Mouse (Mus musculus): ENCODE results near the gene Vmn1r1.

Vmn1r1 gene

DNA sequence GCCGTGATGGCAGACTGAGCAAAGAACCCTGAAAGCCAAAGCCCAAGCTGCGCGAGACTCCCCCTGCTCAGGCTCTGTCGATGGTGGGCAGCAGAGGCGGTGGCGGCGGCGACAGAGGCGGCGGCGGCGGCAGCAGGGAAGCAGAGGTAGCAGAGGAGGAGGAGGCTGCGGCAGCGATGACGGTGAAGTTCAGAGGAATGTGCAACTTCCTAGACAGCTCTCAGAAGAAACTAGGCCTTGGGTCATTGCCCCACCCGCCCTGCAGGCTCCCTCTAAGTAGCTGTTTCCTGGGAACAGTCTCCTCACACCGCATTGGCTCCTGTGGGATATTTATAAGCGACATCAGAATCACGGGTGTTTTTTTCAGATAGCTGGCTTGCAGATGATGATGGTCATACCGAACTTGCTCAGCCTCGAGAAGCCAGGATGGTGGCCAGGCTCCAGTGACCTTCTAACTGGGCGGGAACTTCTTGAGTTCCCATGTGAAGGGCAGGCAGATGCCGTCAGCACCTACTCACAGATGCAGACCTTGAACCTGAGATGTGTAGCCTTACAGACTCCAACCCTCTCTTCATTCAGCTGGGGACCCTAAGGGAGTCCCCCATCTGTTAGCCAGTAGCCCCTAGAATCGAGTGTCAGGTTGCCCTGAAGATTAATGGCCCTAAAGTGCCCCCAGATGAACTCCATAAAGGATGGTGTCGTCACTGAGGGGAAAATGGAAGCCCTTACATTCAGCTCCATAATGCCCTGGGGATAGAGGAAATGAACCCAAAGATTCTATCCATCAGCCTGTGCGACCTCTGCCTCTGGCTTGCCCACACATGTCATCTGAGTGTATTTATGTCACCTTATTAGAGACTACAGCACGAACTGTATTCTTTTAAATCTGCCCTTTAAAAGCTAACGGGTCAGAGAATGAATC is 26.8 kb downstream of the Vmn1r1 start:
- DNase-seq (ENCODE audit: low read depth), result no peak

DNA sequence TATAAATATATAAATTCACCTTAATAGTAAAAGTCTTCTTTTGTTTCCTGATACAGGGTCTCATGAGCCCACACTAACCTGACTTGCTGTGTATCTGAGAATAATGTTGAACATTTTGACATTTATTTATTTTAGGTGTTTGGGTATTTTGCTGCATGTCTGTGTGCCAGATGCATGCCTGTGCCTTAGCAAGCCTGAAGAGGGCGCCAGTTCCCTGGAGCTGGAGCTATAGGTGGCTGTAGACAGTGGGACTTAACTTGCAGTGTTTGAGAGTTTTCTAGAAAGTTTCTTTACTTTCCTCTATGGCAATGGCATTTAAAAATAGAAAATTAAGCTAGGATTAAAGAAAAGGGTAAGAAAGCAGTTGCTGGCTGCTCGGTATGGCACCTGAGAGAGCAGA is 33.5 kb downstream of the Vmn1r1 start:
- peak; percentile 50 for DNase-seq (ENCODE audit: low read depth)

DNA sequence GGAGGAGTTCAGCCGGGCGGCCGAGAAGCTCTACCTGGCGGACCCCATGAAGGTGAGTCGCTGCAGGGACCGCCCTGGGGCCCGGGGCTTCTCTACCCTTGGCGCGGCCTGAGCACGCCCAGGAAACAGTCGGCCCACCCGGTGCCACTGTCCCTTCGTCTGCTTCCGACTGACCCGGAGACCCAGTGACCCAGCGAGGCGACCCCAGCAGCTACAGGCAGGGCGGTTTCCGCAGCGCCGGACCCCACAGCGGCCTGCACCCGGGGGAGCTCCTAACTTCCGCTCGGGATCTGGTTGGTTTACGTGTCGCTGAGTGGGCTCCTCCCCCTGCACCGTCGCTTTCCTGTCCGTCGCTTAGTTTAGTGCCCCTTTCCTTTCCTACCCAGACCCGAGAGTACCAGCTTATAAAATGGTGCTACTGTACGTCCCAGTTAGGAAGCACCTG is 39.3 kb downstream of the Vmn1r1 start:
- DNase-seq (ENCODE audit: low read depth), result peak; percentile 95

DNA sequence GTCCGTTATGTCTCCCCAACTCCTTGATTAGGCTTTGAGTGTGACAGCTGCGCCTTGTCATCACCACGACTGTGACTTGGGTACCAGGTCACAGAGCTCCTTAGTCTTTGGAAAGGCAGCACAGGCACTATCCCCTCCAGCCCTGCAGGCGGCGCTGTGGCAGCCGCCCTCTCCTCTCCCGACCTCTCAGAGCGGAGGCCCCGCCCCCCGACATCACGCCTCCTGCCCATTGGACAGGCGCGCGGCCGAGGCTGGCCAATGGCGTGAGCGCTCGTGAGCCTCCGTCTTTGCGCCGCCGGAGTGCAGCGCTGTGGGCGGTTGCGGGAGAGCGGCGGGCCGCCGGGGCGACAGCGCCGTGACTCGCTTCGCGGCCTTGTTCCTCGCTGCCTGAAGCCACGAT is 39.8 kb downstream of the Vmn1r1 start, which contains the start of gene Srp9:
Gene Srp9 (plus strand): TSS at position 232 of the 400 bp plus-strand sequence.
- DNase-seq (ENCODE audit: low read depth), result peak; percentile 96

DNA sequence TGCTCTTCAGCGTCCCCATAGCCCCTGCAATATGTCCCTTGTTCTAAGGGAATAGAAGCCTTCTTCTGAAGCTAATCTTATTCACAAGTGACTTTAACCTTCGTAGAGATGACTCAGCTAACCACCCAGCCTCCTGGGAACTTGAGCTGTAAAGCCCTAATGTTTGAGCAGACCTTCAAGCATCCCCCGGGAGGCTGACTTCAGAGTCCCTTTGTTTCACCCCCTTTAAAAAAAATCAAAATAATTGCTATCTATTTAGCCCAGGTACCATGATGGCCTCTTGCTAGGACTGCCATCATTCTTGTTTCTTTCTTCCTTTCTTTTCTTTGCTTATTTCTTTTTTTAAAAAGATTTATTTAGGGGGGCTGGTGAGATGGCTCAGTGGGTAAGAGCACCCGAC is 41.9 kb downstream of the Vmn1r1 start:
- DNase-seq (ENCODE audit: low read depth), result no peak

DNA sequence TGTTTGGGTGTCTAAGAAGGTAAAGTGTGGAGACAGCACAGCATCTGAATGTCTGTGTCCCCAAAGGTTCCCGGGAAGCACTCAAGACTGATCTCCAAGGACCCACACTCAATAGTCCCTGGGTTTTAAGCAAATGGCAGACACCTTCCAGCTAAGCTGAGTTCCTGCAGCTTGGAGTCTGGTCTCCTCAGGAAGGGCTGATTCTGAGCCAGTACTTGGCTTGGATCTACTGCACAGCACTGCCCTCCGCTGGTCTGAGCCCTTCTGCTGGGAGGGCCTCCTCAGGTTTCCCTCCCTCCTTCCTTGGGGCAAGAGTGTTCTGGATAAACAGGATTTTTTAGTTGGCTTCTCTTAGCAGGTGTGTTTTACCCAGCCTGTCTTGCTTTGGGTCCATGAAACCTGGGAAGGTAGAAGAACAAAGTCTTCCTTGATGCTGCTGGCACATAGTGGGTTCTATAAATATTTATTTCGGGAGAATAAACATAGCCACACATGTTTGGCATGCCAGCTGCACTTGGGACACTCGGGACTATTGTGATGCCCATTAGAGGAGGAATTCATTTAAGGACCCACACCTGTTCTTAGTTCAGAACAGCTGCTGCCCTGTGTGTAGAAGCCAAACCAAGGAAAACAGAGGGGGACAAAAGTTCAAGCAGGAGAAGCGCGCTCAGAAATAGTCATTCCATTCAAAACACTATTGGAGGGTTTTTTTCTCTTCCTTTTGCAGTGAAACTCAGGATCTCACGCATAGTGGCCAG is 48.5 kb downstream of the Vmn1r1 start:
- no peak for DNase-seq (ENCODE audit: low read depth)

DNA sequence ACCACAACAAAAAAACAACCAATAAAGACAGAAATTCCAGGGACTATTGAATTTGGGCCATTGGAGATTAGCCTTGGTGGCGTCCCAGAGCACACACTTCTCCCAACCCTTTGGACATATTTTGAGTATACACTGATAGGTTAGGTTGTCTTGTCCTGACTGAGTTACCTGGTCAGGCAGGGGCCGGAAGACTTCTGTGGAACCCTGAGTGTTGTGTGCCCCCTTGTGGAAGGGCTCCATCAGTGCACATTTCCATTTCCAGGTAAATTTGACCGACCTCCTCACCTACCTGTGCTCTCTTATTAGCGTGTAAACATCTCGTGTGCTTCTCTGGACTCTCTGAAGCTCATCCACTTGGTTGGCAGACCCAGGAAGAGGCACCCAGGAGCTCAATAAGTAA is 49.1 kb downstream of the Vmn1r1 start:
- no peak for DNase-seq (ENCODE audit: low read depth)

DNA sequence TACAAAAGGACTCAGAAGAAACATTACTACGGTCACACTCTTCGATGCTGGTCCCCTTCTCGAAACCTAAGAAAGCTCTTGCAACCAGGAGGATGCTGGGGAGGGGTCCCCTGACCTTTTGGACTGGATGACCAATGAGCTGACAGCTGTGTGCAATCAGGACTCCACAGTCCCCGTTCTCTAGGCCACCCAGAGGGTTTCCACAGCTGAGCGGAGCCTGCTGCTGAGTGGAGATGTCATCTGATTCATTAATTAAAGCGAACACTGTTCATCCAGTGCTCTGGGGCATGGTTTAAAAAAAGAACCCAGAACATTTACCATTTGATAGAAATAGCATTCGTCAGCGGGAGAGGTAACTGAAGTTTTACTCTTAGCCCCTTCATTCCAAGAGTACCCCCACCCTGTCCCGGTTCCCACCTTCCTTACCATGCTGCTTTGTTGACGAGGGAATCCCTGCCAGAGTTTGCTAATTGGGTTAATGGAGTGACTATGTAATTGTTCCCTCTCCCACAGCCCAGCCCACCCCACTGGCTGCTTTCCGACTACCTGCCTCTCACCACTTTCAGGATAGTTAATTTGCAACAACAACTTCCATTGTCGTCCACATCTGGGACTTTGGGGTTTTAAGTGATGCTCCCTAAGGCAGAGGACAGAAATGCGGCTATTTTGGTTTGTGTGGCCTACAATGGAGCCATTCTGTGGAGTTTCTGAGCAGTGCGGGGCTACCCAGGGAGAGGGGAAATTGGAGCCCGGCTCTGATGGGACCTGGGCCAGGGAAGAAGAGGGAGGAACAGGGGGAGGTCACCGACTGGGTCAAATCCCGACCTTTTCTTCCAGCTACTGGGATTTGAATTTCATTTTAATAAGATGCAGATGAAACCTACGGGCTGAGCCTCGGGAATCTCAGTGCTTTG is 50.4 kb downstream of the Vmn1r1 start:
- no peak for DNase-seq (ENCODE audit: low read depth)

GRCm38 (mm10) chr1:182113131-182113530 is 51.2 kb downstream of the Vmn1r1 start:
- no peak for DNase-seq (ENCODE audit: low read depth)

DNA sequence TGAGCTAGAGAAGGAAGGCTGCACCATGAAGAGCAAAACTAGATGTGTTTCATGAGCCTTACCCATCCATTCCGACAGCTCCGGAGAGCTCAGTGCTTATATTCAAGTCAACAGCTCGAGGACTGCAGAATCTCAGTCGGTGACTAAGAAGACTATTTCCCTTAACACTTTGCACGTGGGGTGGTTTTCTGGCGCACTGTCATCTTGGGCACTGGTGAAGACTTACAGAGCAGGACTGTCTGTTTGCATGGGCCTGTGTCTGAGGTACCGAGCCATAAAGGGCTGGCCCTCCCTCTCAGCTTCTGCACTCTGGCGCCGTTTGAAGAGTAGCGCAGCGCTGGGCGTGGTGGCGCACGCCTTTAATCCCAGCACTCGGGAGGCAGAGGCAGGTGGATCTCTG is 51.9 kb downstream of the Vmn1r1 start:
- DNase-seq (ENCODE audit: low read depth), result no peak

DNA sequence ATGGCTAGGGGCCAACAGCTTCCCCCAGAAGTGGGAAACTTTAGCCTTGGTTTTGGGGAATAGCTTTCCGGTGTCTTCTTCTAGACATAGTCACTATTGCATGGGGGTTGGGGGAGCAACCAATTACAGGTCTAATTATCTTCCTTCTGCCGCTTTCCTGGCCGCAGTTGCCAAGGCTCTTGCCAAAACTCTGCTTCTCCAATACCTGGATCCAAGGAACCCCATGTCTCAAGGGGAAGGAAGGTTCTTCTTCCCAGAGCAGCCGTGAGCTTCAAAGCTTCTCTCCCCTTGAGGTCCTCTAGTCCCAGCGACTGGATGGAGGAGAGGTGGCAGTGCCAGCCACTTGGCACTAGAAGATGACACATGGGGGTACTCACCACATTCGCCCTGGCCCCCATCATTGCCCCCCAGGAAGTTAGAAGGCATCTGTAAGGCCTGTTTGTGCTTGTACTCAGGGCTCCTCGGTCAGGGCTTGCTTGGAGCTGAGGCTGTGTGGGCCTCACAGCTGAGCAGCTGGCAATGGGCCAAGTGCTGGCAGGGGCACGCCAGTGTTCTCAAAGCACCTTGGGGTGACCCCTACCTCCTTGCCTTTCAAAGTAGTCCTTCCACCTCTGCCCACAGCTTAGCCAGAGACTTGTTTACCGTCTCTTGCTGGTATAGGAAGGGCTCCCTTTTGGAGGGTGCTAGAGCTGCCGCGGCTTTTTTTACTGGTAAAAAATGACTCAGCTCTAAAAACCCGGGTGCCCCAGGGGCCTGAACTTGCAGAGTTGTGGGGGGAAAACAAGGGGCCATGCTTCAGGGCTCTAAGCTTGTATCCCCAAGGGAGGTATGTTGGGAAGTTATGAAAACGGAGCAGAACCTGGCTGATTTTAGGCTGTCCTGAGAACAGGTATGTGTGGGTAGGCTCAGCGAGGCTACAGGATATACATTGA is 52.6 kb downstream of the Vmn1r1 start:
- no peak for DNase-seq (ENCODE audit: low read depth)

DNA sequence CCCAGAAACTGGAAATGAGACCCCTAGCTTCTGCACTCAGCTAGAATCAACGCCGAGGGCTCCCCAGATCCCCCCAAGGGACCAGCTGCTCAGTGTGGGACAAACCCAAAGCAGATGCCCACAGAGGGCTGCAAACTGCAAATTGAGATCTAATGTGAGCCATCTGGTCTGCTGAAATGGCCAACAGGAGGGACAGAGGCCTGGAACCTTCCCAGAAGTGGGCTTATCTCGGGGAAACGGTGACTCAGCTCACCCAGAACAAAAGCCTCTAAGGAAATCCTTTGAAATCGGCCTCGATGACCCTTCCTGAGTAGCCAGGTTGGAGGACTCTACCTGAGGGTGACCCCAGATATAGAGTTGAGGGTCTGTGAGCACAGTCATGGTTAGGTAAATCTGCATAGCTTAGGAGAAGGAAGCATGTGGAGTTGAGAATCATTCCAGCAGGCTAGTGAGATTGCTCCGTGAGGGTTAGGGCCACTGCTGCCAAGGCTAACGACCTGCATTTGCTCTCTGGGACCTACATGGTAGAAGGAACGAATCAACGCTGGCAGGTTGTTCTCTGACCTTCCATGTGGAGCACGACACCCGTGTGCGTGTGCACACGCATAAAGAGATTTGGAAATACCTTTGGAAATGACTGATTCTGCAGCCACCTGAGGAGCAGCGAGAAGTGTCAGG is 53.4 kb downstream of the Vmn1r1 start:
- DNase-seq (ENCODE audit: low read depth), result no peak

DNA sequence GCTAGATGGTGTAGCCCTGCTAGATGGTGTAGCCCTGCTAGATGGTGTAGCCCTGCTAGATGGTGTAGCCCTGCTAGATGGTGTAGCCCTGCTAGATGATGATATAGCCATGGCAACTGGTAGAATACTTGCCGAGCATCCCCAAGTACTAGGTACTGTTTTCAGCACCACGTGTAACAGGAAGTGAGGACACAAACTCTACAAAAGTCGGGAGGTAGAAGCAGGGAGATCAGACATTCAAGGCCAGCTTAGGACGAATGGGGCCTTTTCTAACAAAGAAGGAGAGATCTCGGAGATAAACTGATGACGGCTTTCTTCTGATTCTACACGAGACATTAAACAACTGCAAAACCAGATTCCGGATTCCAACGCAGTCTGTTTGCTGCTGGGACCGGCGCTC is 54.1 kb downstream of the Vmn1r1 start:
- DNase-seq (ENCODE audit: low read depth), result no peak

- DNase-seq (ENCODE audit: low read depth), result peak; percentile 59
Measured at GRCm38 (mm10) chr1:182108397-182109099, 55.7 kb downstream of the Vmn1r1 start.

GRCm38 (mm10) chr1:182107251-182107650 is 57.0 kb downstream of the Vmn1r1 start:
- DNase-seq (ENCODE audit: low read depth), result no peak

GRCm38 (mm10) chr1:182105023-182105422 is 59.3 kb downstream of the Vmn1r1 start:
- peak; percentile 16 for DNase-seq (ENCODE audit: low read depth)

All from 416B (cell line).